Mouse (Mus musculus): Measurements from ENCODE around the gene Slc5a6.
A peak's percentile ranks its signal among the peaks of the same experiment; 100 is the strongest.
"Not testable (repeated sequence)": the region's sequence is repeated elsewhere in the genome, so short reads cannot be mapped to it uniquely, and the experiment has no call there.

The Slc5a6 gene

DNA sequence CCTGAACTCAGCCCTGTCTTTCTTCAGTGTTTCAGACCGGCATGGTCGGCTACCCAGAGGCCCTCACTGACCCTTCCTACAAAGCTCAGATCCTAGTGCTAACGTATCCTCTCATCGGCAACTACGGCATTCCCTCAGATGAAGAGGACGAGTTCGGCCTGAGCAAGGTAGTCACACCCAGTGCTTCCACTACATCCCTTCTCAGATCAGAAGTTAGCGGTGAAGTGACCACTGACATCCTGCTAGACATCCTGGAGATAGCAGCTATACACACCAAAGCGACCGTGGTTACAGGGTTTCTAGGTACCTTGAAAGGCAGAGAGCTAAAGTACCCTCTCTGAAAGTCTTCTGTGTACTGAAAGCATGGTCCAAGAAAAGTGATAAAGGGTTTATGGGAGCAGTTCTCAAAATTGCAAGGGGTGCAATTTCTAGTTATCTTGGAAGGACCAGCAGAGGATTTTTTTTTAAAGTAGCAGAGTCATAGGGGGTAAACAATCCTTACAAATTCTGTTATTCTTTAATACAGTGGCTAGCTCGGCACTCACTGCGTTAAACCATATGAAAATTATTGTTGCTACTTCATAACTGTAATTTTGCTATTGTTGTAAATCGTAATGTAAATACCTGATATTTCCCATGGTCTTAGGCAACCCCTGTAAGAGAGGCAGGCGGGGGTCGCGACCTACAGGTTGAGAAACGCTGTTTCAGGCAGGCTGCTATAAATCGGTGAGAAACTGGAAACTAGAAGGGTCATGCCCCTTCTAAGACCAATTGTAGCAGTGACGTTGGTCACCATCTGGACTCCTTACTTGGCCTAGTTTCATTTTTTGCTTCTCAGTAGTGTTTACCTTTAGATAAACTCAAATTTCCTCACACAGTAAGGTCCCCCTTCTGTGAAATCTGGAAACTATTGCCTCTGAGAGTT lies 6.8 kb upstream of the Slc5a6 start:
- no peak for DNase-seq (ENCODE audit: low spot score)

DNA sequence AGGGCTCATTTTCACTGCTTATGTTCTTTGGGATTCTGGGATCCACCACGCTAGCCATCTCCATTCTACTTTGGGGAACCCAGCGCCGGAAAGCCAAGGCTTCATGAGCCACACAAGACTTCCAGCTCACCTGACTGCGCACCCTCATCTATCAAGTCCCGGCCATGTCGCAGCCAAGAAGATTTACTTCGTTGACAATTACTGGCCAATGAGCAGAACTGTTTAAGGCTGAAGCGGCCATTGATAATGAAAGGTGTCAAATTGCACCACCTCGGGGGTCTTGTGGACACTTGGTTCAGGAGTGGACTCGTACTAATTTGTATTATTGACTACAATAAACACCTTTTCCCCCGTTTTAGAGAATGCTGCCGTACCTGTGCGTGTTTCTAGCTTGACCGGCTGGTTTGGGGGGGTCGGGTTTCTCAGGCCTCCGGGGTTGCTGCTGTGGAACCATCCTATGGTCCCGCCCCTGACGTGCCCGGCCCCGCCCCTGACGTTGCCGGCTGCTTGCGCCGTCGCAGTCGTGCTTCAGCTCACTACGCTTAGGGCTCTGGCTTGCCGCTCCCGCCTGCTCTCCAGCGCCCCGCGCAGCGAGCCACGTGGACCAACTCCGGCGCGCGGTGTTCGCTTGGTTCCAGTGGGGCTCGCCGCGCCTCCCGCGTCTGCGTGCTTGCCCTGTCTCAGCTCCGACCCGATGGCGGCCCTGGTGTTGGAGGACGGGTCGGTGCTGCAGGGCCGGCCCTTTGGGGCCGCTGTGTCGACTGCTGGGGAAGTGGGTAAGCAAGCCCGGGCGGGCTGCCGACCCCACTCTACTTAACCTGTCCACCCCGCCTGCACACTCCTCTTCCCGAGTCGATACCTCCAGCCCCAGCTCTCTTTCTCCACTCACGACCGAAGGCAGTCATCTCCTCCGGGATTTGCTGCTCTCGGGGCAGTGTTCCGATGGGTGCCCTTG lies 5.8 kb upstream of the Slc5a6 start, which contains the start of gene Cad:
Cad (plus strand) TSS at position 520 of the 955 bp plus-strand sequence.
- DNase-seq (ENCODE audit: low spot score): peak; percentile 92

DNA sequence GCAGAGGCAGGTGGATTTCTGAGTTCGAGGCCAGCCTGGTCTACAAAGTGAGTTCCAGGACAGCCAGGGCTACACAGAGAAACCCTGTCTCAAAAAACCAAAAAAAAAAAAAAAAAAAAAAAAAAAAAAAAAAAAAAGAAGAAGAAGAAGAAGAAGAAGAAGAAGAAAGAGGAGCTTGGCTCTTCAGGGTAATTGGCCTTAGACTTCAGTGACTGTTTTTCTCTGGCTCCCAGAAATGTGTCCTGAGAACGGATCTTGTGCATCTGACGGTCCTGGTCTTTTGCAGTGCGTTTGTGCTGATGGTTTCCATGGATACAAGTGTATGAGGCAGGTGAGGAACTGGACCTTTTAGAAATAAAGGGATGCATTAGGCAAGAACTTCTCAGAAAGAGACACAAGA lies 5.0 kb upstream of the Slc5a6 start:
- not testable (repeated sequence) for DNase-seq (ENCODE audit: low spot score)

DNA sequence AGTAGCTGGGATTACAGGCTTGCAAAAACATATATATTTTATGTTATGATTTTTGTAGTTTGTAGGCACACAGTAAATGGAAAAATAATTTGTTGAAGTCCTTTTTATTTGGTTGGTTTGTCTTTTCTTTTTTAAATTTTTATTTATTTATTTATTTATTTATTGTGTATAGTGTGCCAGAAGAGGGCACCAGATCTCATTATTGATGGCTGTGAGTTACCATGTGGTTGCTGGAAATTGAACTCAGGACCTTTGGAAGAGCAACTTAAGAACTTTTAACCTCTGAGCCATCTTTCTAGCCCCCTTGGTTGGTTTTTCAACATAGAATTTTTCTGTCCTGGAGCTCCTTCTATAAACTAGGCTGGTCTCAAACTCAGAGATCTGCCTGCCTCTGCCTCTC lies 1.7 kb upstream of the Slc5a6 start:
- no peak for DNase-seq (ENCODE audit: low spot score)

DNA sequence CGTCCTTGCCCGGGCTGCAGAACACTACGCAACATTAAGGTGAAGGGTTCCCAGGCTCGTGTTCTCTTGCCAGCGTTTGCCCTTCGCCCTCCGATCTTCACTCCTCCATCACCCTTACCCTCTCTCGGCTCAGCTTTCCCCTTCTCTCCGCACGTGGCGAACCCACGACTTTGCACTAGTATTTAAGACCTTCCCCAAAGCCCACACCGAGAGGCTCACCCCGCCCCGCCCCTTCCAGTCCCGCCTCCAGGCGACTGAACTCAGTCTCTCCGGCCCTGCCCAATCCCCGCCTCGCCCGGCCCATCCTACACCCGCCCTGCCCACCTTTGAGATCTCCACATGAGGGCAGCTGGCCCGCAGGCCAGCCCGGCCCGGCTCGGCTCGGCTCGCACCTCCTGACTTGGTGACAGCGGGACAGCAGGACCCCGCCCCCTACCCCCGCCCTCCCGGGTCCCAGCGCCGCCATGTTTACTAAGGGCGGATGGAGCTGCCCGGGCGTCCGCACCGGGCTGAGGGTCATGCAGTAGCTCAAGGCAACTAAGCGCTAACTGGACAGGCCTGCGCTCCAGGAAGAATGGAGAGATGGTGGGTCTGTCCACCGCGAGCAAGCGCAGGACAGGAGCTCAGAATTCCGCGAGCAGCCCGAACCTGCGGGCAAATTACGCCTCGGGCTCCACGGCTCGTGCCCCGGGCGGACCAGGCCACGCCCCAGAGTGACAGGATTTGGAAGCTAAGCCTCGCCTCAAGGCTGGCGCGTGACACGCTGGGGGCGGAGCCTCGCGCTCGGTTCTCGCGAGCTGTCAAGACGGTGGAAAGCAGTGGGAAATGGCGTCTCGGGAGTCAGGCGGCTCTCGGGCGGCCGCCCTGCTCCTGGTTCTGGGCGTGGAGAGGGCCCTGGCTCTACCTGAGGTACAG lies 619 bp downstream of the Slc5a6 start, which contains the start of gene Atraid:
Atraid (plus strand) TSS at position 465 of the 915 bp plus-strand sequence.
- peak; percentile 96 for DNase-seq (ENCODE audit: low spot score)

DNA sequence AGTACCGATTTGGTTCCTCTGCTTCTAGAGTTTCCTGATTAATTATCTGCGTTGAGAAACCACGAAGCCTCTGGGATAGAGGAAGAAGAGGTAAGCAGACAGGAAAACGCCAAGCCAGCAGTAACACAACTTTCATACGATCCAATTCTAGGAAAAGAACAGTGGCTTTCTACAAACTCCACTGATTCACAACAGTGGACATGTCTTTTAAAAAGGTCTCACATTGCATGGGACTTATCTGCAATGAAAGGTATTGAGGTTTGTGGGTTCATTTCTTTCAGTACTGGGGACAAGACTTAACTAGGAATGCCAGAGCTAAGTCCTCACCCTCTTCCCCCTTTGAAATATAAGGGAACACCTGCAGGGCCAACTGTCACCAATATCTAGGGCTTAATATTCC lies 1.6 kb downstream of the Slc5a6 start:
- DNase-seq (ENCODE audit: low spot score): no peak

DNA sequence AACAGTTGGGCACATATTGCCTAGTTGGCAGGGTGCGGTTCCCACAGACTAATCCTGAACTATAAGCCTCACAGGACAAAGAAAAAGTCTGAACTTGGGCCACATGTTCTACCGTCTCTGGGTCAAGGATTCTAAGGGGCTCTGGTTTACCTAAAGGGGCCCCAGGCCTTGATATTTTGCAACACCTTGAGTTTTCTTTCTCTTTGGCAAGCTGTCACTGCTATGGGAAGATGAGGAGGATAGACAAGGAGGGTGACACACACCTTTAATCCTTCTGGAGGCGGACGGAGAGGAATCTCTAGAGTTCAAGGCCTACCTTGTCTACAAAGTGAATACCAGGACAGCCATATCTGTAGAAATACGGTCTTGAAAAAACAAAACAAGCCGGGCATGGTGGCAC lies 2.3 kb downstream of the Slc5a6 start:
- no peak for DNase-seq (ENCODE audit: low spot score)

DNA sequence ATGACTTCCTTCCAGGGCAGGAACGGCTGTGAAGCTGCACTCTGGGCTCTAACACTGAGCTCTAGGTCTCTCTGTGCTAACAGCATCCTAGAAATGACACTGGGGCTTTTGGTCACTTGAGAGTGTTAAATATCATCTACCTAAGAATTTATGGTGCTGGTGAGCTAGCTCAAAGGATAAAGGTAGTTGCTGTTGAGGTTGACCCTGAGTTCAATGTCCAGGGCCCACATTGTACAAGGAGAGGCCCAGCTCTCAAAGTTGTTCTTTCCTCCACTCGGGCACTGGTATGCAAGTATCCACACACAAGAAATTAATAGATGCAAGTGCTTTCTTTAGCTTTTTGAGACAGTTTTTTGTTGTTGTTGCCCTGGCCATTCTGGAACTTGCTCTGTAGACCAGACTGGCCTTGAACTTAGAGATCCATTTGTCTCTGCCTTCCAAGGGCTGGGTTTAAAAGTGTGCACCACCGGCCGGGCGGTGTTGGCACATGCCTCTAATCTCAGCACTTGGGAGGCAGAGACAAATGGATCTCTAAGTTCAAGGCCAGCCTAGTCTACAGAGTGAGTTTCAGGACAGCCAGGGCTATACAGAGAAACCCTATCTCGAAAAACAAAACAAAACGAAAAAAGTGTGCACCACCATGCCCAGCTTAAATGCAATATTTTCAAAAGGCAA lies 10.4 kb downstream of the Slc5a6 start:
- DNase-seq (ENCODE audit: low spot score): no peak

DNA sequence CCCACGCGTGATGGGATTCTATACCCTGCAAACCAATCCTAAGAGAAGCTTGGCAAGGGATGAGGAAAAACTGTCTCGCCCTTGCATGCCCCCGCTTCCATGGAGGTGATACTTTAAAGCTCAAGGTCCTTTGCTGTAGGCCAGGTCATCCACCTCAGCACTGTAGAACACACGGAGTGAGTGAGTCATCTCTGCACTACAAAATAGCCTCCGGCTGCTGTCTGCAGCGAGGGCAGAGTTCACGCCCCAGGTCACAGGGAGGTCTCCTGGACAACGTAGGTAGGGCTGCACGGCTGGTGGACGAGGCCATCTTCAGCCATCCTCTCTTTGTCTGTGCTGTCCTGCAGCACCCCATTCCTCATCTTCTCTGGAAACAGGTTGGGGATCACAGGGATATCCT lies 12.2 kb downstream of the Slc5a6 start:
- DNase-seq (ENCODE audit: low spot score): not testable (repeated sequence)

DNA sequence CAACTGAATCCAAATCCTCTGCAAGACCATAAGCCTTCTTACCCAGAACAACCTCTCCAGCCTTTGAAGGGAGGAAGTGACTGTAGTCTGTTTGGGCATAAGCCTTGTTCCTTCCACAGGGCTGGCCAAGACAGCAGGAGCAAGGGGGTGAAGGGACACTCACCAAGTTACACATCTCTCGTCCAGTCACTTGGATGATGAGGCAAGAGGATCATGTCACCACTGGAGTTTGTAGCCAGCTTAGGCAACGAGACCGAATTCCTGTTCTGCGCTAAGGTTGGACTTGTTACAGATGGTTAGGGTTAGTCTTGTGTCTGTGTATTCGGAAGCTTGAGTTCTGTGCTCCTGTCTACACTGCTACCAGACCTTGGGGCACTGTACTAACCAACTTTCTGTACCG lies 14.1 kb downstream of the Slc5a6 start:
- no peak for DNase-seq (ENCODE audit: low spot score)

DNA sequence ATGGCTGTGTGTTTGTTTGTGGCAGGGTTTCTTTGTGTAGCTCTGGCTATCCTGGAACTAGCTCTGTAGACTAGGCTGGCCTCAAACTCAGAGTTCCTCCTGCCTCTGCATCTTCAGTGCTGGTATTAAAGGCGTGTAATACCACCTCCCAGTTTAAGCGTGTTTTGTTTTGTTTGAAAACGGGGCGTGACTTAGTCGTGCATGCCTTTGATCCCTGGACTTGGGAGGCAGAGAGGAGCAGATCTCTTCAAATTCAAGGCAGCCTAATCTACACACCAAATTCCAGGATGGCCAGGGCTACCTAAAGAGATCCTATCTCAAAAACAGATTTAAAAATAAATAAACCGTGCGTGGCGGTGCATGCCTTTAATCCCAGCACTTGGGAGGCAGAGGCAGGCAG lies 17.2 kb downstream of the Slc5a6 start:
- DNase-seq (ENCODE audit: low spot score): no peak

DNA sequence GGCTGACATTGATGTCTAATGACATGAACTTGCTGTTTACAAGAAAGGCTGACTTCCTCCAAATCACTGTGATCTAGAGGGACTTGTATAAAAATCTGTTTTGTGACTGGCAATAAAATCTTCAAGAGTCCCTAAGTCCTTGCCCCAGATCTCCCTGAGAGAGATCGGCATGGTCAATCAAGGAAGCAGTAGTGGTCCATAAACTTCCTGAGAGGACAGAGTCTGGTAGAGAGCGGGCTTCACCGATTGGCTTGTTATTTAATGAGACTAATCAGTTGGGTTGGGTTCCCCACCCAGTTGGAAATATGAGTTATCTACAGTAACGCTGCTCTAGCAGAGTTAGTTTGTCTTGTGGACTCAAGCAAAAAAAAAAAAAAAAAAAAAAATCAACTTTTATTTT lies 17.8 kb downstream of the Slc5a6 start:
- no peak for DNase-seq (ENCODE audit: low spot score)

DNA sequence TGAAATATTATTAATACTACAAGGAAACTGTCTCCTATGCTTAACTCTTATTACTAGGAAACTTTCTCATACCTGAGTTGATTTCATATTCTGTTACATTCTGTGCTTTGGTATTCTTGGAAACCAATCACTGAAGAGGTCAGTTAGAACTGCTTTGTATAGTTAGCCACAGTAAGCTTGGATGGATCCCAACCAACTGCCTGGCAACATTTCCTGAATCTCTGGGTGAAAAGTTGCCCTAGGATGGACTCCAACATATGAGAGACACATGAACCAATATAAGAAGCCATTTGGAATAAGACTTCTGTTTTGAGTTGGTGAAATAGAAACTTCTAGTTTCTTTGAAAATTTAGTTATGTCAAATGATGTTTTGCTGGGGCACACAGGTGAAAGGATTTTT lies 24.1 kb downstream of the Slc5a6 start:
- no peak for DNase-seq (ENCODE audit: low spot score)

DNA sequence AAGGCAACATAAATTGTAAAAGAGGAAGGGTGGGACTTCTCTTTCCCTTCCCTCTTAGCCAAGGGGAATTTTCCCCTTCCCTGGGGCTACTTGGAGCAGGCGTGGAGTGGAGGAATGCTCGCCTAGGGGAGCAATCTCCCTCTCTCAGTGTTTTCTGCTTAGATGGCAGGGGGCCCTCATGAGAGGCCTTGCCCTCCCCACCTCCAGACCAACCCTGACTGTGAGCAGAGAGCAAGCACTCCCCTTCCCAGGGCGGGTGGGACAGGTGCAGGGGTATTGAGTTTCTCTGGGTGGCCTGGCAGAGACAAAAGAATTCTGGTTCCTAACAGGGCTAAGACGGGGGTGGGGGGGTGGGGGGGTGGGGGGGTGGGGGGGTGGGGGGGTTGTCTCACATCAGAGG lies 25.5 kb downstream of the Slc5a6 start:
- DNase-seq (ENCODE audit: low spot score): no peak

DNA sequence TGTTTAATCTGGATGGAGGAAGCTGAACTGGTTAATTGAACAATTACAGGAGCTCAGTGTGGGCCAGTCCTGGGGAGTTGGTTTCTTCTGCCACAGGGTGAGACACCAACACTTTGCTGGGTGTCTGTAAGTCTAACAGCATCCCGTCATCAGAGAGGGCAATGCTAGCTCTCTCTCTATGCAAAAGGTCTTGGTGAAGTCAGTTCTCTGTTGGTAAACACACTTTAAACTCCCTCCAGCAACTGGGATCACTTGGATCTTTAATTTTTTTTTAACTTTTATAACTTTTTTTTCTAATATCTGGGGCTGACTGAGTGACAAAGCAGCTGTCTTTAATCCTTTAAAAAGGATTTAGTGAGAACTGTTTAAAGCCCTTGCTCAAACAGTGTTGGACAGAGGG lies 26.0 kb downstream of the Slc5a6 start:
- DNase-seq (ENCODE audit: low spot score): no peak

DNA sequence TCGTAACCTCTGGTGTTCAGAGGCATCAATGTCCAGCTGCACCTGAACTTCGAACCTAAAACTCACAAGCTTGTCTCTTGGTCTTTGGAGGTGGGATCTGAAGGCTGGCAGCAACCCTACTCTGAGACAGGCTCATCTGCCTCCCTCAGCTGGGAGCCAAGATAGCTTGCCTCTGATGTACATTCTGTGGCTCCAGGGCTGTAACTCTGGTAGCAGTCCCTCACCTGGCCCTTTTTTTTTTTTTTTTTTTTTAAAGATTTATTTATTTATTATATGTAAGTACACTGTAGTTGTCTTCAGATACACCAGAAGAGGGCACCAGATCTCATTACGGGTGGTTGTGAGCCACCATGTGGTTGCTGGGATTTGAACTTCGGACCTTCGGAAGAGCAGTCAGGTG lies 26.9 kb downstream of the Slc5a6 start:
- not testable (repeated sequence) for DNase-seq (ENCODE audit: low spot score)

DNA sequence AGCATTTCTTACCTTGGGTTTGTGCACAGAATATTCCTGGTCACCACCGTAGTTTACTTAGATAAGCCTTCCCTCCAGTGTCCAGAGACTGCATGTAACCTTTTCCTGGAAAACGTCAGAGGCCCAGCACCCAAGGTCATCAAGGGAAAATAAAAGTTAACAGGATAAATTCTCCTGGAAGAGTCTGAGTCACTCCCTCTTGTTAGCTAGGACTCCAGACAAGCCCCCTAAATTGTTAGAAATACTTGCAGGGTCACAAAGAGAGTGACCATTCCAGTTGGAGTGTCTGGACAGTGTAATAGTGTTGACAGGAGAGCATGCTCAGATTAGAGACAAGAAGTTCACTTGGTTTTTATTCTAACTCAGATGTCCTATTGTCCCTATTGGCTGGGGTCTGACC lies 32.8 kb downstream of the Slc5a6 start:
- no peak for DNase-seq (ENCODE audit: low spot score)

DNA sequence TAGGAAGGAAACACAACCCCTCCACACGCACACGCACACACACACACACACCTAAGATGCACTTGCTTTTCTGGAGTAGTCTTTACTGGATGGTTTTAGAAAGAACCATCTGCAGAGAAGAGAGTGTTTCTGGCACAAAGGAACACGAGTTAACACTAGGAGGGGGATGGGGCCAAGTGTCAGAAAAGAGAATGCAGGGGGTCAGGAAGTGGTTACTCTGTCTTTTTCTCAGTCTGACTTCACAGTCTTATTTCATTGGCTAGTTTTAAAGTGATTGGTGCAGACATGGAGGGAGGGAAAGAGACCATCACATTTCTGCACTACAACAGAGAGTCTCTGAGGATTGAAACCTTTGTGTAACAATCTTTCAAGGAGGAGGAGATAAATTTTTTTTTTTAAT lies 36.0 kb downstream of the Slc5a6 start:
- no peak for DNase-seq (ENCODE audit: low spot score)

DNA sequence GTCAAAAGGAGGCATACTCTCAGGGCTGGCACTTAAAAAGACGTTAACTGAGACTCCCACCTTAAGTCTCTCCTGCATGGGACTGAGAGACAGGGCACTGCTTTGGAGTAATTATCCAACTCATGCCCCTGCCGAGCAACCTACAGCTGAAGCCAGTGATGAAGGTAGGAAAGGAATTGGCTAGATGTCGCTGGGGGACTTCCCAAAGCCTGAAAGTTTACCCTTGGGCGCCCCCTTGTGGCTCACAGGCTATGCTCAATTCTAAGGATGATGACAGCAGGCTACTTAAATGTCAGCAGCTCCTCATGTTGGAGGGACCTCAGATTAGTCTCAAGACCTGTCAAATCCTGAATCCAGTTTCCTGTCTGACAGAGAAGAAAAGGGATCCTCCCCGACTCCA lies 44.5 kb downstream of the Slc5a6 start:
- peak; percentile 57 for DNase-seq (ENCODE audit: low spot score)

DNA sequence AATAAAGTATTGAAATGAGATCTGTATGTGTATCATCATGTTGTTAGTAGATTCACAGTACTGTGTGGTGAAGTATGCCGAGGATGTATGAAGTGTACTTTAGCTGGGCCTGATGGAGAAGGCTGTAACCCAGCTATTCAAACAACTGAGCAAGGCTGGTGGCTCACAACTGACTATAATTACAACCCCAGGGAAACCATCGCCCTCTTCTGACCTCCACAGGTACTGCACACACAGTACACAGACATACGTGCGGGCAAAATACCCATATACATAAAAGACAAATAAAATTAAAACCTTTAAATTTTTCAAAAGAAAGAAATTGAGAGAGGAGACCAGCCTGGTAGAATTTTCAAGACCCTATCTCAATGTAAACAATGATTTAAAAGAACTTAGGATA lies 47.2 kb downstream of the Slc5a6 start:
- no peak for DNase-seq (ENCODE audit: low spot score)

DNA sequence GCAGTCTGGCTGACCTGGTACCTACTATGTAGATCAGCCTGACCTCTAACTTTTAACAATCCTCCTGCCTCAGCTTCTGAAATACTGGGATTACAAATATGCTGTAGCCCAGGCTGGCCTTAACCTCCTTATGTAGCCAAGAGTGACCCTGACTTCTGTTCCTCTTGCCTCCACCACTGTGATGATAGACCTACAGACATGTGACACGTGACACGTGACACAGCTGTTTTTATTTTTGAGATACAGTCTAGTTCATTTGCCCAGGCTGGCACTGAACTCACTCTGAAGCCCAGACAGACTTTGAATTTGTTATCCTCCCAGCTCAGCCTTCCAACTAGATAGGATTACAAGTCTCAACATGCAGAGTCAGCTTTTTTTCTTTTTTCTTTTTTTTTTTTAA lies 47.7 kb downstream of the Slc5a6 start:
- no peak for DNase-seq (ENCODE audit: low spot score)
